In genomic region chr14:46692067-46692466, GRCm38 (mm10) we compare ENCODE assay signal across 25 mouse cellular contexts.
DNase-seq lines count a peak whose midpoint lies in the region; ATAC-seq lines count a peak whose summit lies in the region.
"Had no signal": no experiment of that assay in that cellular context is flagged by ENCODE, and none has a peak within 500 bp of the region (broad histone marks: within the 10 kb centered on the region; RNA-seq: fewer than 3 reads in every experiment).

No protein-coding gene starts in this region.

- no peak for ATAC-seq in midbrain, embryonic 11.5 days (ENCODE audit: low FRiP score)
- ATAC-seq in intestine, embryonic 14.5 days (replicated peaks; ENCODE audit: low FRiP score, low TSS enrichment, low read depth) = 0 out of 2 replicates have a peak, but pooled peaks have one; percentile 27
- ATAC-seq in intestine, embryonic 16.5 days = peak; percentile 81
- ATAC-seq: activated CD4-positive, CD25-positive, alpha-beta regulatory T cell, adult 4 months; CD4-positive, CD25-positive, alpha-beta regulatory T cell, adult 4 months; forebrain, embryonic 13.5 days; forebrain, embryonic 15.5 days; Patski had no signal

- WGBS in midbrain, embryonic 11.5 days = 82% methylated on average over 2 of the region's 2 CpGs
- 82% methylated on average over 2 of the region's 2 CpGs for WGBS in midbrain, embryonic 10.5 days
- 90% methylated on average over 2 of the region's 2 CpGs for WGBS in intestine, embryonic 14.5 days
- 66% methylated on average over 2 of the region's 2 CpGs for WGBS in intestine, embryonic 16.5 days
- WGBS in large intestine, adult 2 months = 39% methylated on average over 2 of the region's 2 CpGs

- no peak overlapping the region for H3K27ac ChIP-seq in midbrain, embryonic 11.5 days (ENCODE audit: low read depth, low read length)
- H3K27ac ChIP-seq in midbrain, embryonic 10.5 days (replicated peaks) = no peak overlapping the region
- no peak overlapping the region for H3K27ac ChIP-seq in intestine, embryonic 14.5 days (ENCODE audit: low read depth)
- H3K27ac ChIP-seq in intestine, embryonic 16.5 days (ENCODE audit: low read length) = no peak overlapping the region
- H3K27ac ChIP-seq: embryonic facial prominence, embryonic 10.5 days; embryonic facial prominence, embryonic 12.5 days; forebrain, embryonic 13.5 days; forebrain, embryonic 15.5 days had no signal

- DNase-seq in midbrain, embryonic 11.5 days (ENCODE audit: low spot score, missing footprints) = peak; percentile 75
- no peak for DNase-seq in midbrain, embryonic 10.5 days (ENCODE audit: low spot score)
- DNase-seq in intestine, embryonic 14.5 days (ENCODE audit: low spot score) = no peak
- peak; percentile 51 for DNase-seq in large intestine, adult 2 months (ENCODE audit: low read depth, low spot score)
- no peak for DNase-seq in heart, adult 9 months (ENCODE audit: low spot score in 2 of 2)
- no peak for DNase-seq in adrenal gland, postnatal 14 days
- DNase-seq in layer of hippocampus, adult 11-12 months (ENCODE audit: low spot score) = no peak
- DNase-seq: adrenal gland, adult 8-10 months; adrenal gland, postnatal 25 days; B cell, adult 2 months; cerebellum, adult 11 months; cerebellum, adult 2 months; cerebellum, adult 9-10 months; cerebellum, postnatal 10 days; cerebellum, postnatal 25 days had no signal

- H3K4me1 ChIP-seq in midbrain, embryonic 11.5 days (ENCODE audit: control insufficient read depth, insufficient read depth, low read length) = peaks cover 3% of the 10 kb centered on the region; the same call in 1 of the 2 replicates
- H3K4me1 ChIP-seq in midbrain, embryonic 10.5 days = peaks cover 7% of the 10 kb centered on the region
- no peaks in the 10 kb centered on the region for H3K4me1 ChIP-seq in intestine, embryonic 14.5 days (replicated peaks; ENCODE audit: control insufficient read depth, insufficient read depth, low read length)
- no peaks in the 10 kb centered on the region for H3K4me1 ChIP-seq in intestine, embryonic 16.5 days (ENCODE audit: control insufficient read depth, insufficient read depth, low read length)
- H3K4me1 ChIP-seq: forebrain, embryonic 15.5 days had no signal

- H3K9ac ChIP-seq in midbrain, embryonic 11.5 days (ENCODE audit: low read length) = no peak overlapping the region
- no peak overlapping the region for H3K9ac ChIP-seq in intestine, embryonic 14.5 days (ENCODE audit: low read length)
- H3K9ac ChIP-seq in intestine, embryonic 16.5 days (ENCODE audit: low read depth, low read length) = no peak overlapping the region
- H3K9ac ChIP-seq: embryonic facial prominence, embryonic 12.5 days; forebrain, embryonic 13.5 days; forebrain, embryonic 15.5 days had no signal

- H3K4me2 ChIP-seq in midbrain, embryonic 11.5 days = no peak overlapping the region
- no peak overlapping the region for H3K4me2 ChIP-seq in intestine, embryonic 14.5 days (ENCODE audit: low read length)
- no peak overlapping the region for H3K4me2 ChIP-seq in intestine, embryonic 16.5 days (ENCODE audit: low read depth, low read length)
- H3K4me2 ChIP-seq: embryonic facial prominence, embryonic 12.5 days; forebrain, embryonic 13.5 days; forebrain, embryonic 15.5 days had no signal

- no peaks in the 10 kb centered on the region for H3K36me3 ChIP-seq in midbrain, embryonic 11.5 days (ENCODE audit: control insufficient read depth, insufficient read depth, low read length)
- H3K36me3 ChIP-seq in midbrain, embryonic 10.5 days = no peaks in the 10 kb centered on the region
- no peaks in the 10 kb centered on the region for H3K36me3 ChIP-seq in intestine, embryonic 14.5 days (ENCODE audit: control insufficient read depth, insufficient read depth, low read length)
- H3K36me3 ChIP-seq in intestine, embryonic 16.5 days (ENCODE audit: control insufficient read depth, insufficient read depth, low read length) = no peaks in the 10 kb centered on the region
- H3K36me3 ChIP-seq: embryonic facial prominence, embryonic 10.5 days; embryonic facial prominence, embryonic 12.5 days; forebrain, embryonic 15.5 days; G1E had no signal

- no peak overlapping the region for H3K4me3 ChIP-seq in midbrain, embryonic 11.5 days (ENCODE audit: low read depth, low read length)
- no peak overlapping the region for H3K4me3 ChIP-seq in midbrain, embryonic 10.5 days
- no peak overlapping the region for H3K4me3 ChIP-seq in intestine, embryonic 14.5 days (ENCODE audit: low read depth, low read length)
- H3K4me3 ChIP-seq in intestine, embryonic 16.5 days (ENCODE audit: low read length) = no peak overlapping the region
- H3K4me3 ChIP-seq: embryonic facial prominence, embryonic 10.5 days; embryonic facial prominence, embryonic 12.5 days; forebrain, embryonic 13.5 days; forebrain, embryonic 15.5 days had no signal

- H3K9me3 ChIP-seq in midbrain, embryonic 11.5 days (ENCODE audit: control insufficient read depth, low read length) = no peaks in the 10 kb centered on the region
- H3K9me3 ChIP-seq in midbrain, embryonic 10.5 days (replicated peaks) = no peaks in the 10 kb centered on the region
- no peaks in the 10 kb centered on the region for H3K9me3 ChIP-seq in intestine, embryonic 14.5 days (ENCODE audit: control insufficient read depth, low read length)
- H3K9me3 ChIP-seq in intestine, embryonic 16.5 days (ENCODE audit: control insufficient read depth, low read length) = no peaks in the 10 kb centered on the region
- H3K9me3 ChIP-seq: embryonic facial prominence, embryonic 10.5 days; embryonic facial prominence, embryonic 12.5 days; forebrain, embryonic 13.5 days; forebrain, embryonic 15.5 days; G1E had no signal

- no peaks in the 10 kb centered on the region for H3K27me3 ChIP-seq in midbrain, embryonic 11.5 days (ENCODE audit: control insufficient read depth, insufficient read depth, low read length)
- no peaks in the 10 kb centered on the region for H3K27me3 ChIP-seq in midbrain, embryonic 10.5 days (ENCODE audit: low read depth, poor library complexity, severe bottlenecking)
- H3K27me3 ChIP-seq in intestine, embryonic 14.5 days (replicated peaks; ENCODE audit: control insufficient read depth, insufficient read depth, low read length) = no peaks in the 10 kb centered on the region
- H3K27me3 ChIP-seq in intestine, embryonic 16.5 days (replicated peaks; ENCODE audit: control insufficient read depth, insufficient read depth, low read length) = no peaks in the 10 kb centered on the region
- H3K27me3 ChIP-seq: CH12.LX; forebrain, embryonic 13.5 days; forebrain, embryonic 15.5 days; Patski had no signal

Comparison
In these comparisons a context has a peak if more than half of its experiments do, and no peak if none do; other contexts are left out.
1. DNase-seq: peak in midbrain, embryonic 11.5 days (single experiment) and large intestine, adult 2 months (single experiment); none in midbrain, embryonic 10.5 days (single experiment), intestine, embryonic 14.5 days (single experiment), heart, adult 9 months (0 of 2), adrenal gland, postnatal 14 days (single experiment) and layer of hippocampus, adult 11-12 months (single experiment).